Mouse (Mus musculus) cerebellum, adult (tissue): ENCODE measurements around the gene Qrich2.
"Not testable (repeated sequence)": the region's sequence is repeated elsewhere in the genome, so short reads cannot be mapped to it uniquely, and the experiment has no call there.

Source experiments
- ATAC-seq: cut with Nextera tagmentation; 2 replicates; pipeline ENCODE4 v1.9.2; 2017; ENCODE audit warnings: mild to moderate bottlenecking, moderate library complexity, mixed read lengths; ENCODE audit not compliant: insufficient number of reproducible peaks, low FRiP score, low TSS enrichment

Gene Qrich2

DNA sequence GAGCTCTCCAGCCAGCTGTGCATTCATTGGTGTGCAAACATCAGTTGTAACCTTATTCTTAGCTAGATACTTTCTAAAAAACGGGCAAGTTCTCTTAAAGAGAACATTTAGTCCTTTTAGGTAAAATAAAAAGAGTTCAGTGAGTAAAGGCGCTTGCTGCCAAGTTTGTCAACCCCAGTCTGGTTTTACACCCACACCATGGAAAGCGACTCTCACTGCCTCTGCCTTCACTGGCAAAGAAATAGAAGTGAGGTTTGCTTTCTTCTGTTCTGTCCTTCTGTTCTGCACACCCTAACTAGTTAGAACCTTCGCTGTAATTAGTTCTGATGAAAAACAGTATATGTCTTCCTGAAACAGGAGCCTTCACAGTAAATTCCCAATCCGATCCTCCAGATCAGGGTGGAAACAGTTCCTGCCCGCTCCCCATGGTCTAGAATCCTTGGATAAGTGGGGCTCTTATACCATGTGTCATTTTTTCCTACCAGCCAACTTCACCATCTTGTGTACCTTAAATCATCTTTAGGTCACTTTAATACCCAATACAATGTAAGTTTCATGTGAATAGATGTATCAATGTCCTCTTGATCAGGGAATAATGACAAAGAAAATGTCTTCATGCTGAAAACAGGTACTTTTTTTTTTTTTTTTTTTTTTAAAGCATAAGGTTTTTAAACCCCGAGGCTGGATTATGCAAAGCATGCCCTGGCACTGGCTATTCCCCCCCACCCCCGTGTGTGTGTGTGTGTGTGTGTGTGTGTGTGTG is 33.3 kb downstream of the Qrich2 start:
- no peak for ATAC-seq

DNA sequence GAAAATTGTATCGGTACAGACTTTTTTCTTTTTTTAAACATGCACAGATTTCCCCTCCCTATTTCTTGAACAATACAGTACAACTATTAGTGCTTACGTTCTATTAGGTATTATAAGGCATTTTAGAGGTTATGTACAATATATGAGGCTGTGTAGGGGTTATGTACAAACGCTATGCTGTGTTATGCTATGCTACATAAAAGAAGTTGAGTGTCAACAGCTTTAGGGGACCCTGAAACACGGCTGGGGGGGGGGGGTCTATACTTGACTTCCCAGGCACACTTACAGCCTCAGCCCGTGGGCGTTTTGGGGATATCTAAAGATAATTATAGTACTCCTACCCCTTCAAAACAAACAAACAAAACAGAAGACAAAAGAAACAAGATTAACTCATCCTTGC is 33.9 kb downstream of the Qrich2 start:
- no peak for ATAC-seq

DNA sequence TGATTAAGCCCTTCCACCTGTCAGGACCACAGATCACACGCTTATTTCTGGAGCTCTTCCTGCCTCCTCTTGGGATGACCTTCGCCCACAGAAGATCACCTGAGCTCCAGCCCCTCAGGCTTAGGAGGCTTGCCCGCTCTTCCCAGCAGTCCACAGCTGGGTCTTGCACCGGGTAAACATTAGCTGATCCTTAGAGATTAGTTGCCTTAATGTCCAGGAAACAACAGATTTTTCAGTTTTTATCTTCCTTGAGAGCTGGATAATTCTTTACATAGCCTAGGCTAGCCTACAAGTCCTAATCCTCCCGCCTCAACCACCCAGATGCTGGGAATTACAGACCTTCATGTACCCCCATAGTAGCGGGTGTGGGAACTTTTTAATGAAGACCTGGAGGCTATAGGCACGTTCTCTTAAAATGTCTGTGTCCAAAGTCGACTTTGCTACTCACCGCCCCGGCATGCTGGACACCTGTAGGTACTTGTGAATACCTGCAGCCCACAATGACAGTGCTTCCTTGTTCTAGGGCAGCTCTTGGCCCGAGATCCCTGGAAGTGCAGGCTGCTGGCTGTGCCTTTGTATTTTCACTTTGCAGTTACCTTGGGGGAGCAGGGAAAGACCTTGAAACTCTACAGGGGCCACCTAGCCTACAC is 34.5 kb downstream of the Qrich2 start:
- no peak for ATAC-seq

DNA sequence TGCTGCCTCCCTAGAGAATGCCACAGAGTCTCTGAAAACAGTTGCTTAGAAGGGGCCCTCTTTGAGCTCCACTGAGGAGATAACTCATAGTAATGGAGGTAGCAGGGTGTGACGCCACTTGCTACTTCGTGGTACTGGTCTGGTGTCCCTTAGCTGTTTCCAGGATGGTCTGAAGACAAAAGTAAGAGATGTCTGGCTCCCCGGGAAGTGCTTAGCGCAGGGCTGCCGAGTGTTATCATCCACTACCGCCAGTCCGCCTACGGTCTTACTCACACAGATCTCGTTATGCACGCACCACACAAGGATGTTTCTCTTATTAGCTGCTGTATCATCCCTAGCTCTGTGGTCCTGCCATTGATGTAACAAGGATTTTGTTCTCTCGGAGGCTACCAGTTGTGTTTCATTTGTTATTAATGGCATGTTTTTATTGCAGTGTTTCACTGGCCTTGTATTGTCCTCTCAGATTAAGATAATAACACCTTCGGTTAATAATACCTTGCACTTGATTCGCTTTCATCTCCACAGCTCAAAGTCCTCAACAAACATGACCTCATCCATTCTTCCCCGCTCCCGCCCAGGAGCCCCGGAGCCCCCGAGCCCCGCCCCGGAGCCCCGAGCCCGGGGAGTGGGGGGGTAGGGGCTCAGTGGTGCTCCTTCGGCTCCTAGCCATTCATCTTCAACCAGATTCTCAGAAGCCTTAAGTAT is 35.2 kb downstream of the Qrich2 start:
- no peak for ATAC-seq

DNA sequence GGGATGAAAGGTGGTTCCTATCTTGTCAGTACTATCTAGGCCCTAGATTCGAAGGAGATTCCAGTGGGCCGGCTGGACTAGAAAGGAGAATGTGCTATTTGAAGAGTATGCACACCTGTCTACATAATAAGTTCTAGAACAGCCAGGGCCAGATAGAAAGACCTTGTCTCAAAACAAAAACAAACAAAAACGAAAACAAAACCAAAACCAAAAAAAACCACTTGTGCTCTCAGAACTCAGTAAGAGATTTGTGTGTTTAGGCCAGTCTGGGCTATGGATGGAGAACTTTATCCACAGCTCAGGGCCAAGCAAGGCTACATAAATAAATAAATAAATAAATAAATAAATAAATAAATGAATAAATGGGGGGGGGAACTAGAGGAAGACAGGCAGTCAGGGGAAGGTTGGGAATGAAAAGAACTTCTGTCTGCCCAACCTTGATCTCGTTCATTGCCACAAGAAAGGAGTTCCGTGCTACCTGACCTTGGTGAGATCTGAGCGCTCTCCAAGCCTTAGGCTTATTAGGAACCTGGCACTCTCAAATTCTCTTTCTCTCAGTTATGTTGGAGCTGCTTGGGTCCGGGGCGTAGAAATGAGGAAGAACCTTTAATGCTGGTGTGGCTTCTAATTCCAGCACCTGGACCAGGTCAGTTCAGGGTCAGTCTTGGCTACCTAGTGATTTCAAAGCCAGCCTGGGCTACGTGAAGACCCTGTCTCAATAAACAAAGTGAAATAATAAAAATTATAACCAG is 36.0 kb downstream of the Qrich2 start:
- no peak for ATAC-seq

DNA sequence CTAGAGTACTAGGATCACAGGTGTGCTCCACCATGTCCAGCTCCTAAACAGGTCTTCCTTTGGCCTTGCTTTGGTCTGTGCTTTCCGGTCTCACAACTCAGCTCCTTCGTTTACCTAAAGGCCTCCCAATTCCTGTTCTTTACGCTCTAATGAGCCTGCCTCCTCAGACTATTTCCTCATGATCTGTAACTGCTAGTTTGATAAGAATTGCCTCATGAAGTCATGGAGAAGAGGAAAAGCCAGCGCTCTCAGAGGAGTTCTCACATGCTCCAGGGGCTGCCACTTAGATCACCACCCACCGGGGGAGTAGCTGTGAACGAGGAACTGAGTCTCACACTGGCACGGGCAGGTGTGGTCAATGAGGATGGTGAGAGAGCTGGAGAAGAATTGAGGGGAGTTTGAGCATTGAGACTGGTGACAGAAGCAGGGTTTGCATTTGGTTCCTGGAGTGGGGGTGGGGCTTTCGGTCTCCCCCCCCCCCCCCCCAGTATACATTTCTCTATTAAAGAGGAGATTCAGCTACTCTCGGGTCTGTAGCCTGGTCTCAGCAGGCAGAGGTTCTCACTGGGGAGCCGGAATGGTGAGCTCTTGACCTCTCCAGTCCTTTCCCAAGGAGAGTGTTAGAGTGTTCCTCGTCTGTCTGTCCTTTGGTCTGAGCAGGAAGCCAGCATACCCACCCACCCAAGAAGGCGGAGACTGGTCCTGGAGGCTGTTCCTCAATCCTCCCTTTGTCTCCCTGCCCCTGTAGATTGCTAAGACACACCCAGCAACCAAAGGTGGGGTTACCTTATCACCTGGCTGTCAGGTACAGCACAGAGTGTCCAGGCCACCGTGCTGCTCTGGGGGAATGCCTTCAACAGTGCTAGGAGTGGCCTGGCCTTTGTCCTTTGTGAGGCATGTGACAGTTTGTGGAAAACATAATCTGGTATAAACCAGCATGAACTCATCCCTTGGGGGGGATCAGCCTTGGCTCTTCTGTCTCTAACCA is 36.9 kb downstream of the Qrich2 start:
- ATAC-seq: no peak

DNA sequence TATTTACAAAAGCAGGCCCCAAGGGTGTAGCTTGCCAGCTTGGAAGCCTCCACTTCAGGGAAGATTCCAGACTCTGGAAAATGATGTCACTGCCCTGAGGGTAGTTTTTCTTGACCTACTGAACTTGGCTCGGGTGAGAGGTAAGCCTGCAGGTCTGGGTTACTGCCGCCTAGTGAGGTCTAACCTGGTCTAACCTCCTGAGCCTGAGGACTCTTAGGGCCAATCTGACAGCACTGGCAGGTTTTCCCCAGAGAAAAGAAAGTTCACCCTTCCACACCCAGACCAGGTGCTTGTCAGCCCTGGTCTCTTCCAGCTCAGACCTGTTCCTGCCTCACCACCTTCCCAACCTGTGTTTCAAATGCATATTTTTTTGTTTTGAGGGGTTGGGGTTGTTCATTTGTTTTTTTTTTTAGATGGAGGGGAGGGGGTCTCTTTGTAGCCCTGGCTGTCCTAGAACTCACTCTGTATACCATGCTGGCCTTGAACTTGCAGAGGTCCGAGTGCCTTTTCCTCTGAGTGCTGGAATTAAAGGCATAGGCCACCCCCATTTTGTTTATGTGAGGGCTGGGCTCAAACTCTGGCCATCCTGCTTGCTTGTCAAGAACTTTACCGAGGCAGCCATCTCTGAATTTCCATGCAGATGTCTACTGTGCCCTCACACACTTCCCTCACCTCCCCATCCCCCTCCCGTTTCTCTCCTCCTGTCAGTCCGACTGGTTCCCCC is 39.0 kb downstream of the Qrich2 start:
- no peak for ATAC-seq

DNA sequence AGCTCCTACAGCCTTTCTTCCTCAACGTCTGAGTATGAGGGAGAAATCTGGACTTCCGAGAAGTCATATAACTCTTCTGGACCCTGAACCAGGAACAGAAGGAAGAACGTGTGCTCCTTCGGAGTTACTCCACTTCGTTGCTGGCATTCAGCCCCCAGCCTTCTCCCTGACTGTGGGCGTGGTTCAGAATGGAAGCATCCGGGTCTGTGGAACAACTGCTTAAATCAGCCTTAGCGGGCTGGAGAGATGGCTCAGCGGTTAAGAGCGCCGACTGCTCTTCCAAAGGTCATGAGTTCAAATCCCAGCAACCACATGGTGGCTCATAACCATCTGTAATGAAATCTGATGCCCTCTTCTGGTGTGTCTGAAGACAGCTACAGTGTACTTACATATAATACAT is 39.7 kb downstream of the Qrich2 start:
- ATAC-seq: not testable (repeated sequence)

DNA sequence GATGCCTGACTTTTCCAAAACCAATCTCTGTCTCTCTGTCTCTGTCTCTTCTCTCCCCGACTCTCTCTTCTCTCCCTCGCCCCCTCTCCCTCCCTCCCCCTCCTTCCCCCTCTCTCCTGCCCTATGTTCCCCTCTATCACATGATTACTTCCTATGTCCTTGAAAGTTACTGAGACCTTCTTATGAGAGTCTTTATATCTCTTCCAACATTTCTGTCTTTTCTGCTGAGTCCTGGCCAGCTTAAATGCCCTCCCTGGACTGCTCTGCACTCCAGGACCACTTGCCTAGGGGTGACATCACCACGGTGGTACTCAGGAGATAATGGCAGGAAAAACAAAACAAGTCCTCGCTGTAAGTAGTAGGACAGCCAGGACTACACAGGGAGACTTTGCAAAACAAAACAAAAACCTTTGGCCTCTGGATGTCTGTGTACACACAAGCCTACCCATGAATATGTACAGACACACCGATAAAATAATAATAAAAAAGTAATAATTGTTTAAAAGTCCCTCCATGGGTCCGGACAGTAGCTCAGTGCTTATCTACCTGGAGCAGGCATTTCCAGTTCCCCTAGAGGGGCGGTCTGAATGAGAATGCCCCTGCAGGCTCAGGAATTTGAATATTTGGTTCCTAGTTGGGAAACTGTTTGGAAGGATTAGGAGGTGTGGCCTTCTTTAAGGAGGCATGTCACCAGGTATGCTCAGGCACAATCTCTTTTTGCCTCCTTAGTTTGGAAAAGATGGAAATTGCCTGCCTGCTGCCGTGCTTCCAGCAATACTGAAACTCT is 41.2 kb downstream of the Qrich2 start:
- ATAC-seq: no peak

DNA sequence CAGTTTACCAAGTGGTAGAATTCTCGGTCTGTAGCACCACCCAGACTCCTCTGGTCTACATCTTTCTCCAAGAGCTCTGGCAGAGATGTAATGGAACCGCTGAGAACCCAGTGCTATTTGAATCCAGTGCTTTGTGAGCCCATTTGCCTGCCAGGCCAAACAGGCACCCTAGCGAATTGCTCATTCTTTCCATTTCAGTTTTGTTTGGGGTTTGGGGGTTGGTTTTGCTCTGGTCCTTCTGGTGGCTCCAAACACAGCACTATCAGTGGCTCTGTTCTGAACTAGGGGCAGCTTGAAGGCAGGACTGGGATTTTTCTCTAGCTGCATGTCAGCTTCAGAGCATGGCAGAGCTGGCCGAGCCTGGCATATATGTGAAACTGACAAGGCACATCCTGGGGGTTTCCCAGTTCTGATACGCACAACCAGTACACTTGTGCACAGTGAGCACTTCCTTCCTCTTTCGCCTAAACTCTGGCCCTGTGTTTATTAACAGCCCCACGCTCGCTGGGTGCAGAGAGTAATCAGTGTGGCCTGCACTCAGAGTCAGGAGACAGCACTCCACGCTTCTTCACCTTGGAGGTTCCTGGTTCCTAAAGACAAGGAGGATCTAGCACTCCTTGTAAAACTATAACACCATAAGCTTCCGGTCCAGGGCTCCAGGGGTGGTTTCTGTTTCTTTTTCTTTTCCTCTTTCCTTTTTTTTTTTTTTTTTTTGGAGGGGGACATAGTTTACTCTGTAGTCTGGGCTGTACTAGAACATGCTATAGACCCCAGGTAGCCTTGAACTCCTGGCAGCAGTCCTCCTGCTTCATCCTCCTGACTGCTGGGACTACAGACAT is 42.0 kb downstream of the Qrich2 start:
- ATAC-seq: no peak

DNA sequence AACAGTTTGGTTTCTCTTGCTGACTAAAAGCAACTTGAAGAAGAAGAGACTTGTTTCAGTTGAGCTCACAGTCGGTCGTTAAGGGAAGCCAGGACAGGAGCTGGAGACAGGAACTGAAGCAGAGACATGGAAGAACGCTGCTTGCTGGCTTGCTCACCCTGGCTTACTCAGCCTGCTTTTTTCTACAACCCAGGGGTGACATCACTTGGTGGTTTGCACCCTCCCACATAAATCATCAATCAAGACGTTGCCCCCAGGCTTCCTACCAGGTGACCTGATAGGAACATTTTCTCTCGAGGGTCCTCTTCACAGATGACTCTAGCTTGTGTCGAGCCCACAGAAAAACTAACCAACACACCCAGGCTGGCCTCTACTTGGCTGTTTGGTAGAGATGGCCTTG is 42.8 kb downstream of the Qrich2 start:
- ATAC-seq: no peak

DNA sequence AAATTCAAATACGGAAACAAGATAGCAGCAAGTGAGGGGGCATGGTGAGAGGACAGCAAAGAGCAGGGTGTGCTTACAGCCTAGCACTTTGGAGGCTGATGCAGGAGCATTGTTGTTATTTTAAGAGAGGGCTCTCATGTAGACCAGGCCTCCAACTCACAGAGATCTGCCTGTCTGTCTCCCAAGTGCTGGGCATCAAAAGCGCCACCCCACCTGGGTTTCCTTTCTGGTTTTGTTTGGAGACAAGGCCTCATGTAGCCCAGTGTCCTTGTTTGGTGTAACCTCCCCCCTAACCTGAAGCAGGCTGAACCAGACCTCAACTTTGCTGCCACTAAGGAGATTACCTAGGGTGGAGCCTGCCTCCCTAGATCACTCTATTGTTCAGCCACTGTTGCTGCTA is 43.5 kb downstream of the Qrich2 start:
- no peak for ATAC-seq

DNA sequence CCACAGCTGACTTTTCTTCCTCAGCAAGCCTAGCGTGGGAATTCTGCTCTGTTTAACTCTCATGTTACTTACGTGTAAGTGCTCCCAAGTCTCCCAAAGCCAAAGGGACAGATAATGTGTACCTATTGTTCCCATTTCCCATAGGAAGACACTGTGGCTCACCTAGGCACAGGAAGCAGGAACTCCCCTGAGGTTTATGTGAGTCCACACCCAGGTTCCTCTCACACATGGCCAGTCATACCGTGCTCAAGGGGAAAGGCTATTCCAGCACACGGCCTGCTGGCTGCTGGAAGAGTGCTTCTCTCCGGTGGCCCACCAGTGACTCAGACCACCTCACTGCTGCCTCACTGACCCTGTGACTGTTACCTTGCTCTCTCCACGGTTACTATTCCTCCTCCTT is 44.9 kb downstream of the Qrich2 start:
- no peak for ATAC-seq

DNA sequence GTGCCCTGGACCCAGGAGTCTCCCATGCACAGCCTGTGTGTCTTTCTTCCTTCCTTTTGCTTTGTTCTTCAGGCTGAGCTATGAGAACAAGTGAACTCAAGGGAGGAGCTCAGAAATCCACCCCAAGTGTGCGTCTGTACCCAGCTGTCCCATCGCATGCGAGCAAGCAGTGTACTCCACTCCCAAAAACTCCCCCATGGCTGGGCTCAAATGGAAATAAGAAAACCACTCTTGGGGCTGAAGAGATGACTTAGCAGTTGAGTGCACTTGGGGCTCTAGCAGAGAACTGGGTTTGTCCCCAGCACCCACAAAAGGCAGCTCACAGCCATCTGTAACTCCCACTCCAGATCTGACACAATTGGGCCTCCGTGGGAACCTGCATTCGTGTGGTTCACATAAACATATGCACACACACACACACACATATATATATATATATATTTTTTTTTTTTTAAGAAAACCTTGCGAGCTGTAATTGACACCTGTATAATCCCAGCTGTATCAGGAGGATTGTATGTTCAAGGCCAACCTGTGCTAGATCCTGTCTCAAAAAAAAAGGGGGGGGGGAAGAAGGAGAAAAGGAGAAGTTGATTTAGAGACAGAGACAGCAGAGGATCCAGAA is 47.1 kb downstream of the Qrich2 start:
- no peak for ATAC-seq

DNA sequence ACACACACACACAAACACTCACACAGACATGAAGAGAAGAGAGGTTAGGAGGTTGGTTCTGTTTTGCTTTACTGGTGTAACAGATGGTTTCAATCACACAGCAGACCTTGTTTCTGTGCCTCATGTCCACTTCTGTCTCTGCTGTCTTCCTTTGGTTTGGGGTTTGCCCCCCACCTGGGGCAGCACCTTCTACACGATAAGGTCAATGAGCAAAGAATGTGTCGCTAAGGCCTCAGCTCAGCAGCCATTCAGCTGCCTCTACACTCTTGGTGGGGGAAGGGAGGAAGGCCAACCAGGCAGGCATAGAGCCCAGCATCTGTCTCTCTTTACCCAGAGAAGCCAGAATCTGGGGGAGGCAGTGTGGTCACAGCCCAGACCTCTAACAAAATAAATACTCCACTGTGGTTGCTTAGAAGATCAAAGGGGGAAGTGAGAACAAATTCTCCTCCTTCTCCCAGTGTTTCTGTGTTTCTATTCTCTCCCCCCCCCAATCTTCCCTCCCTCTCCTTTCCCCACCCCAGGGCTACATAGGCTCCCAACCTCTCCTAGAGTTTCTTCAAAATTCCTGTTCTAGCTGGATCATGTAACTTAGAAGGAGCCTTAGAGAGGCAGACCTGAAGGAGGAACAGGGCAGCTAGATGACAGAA is 47.7 kb downstream of the Qrich2 start:
- no peak for ATAC-seq

DNA sequence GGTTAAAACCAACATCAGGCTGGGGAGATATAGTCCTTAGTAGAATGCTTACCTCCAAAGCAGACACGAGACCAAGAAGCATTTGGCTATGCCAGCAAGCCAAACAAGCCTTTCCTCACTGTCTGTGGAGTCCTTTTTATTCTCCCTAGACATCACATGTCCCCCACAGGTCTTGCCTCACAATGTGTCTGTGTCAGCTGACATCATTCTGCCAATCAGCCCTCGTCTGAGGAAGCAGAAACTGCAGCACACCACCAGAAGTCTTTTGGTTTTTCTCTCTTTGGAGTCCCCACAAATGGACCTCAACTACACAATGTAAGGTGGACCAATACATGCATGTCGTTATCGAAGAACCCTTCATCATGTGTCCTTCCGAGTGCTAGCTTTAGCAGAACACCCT is 49.0 kb downstream of the Qrich2 start:
- no peak for ATAC-seq
